Mouse (Mus musculus): ENCODE measurements around the gene Gm49373. TPM values are rescaled to one million over a fixed set of nuclear protein-coding genes. Genes with fewer than 3 reads are reported as not detected.

Gm49373 gene
- total and polyA plus RNA-seq, 3 experiments = 0.60 to 1.5 (median 0.85) TPM

DNA sequence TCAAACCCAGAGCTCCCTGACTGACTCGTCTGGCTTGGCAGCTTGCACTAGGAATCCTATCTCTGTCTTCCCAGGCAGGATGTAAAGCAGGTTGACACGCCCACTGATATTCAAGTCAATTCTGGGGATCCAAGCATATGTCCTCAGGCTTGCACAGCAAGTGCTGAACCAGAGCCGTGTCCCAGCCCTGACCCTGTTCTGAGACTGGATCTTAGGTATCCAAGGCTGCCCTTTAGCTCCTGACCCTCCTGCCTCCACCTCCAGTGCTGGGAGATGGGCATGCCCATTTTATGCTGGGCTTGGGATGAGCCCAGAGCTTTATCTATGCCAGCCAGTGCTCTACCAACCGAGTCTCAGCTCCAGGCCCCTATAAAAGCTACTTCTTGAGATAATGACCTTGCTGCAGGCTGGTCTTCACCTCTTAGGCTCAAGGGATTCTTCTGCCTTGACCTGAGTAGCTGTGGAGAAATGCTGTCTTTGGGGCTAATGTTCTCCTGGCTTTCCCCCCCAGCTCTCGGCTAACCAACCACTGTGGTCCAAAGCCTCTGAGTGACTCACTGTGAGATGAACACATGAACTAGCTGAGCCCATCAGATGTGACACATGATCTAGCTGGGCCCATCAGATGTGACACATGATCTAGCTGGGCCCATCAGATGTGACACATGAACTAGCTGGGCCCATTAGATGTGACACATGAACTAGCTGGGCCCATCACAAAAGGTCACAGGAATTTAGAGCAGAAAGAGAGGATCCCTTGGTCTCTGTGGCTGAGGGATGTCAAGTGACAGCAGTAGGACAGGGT lies 33.1 kb upstream of the Gm49373 start:
- Histone ChIP-seq H3K4me3 (replicated peaks in 1 of 3; ENCODE audit: low read depth in 2 of 3, low read length in 2 of 3, poor library complexity in 1 of 3) (no peak overlapping the region), H3K4me1 (ENCODE audit: control insufficient read depth in 1 of 2, insufficient read depth in 2 of 2) (peaks cover 19 to 49% of the 10 kb centered on the region in 2 experiments), H3K36me3 (replicated peaks in 1 of 2; ENCODE audit: control insufficient read depth in 1 of 2, insufficient read depth in 1 of 2, low read length in 1 of 2) (peaks cover 65 to 83% of the 10 kb centered on the region in 2 experiments), H3K27me3 (replicated peaks) (no peaks in the 10 kb centered on the region), H3K4me2 (ENCODE audit: insufficient read depth, low read depth, poor library complexity, severe bottlenecking) (no peak overlapping the region), H3K9me3 (replicated peaks; ENCODE audit: low read length) (no peaks in the 10 kb centered on the region), H3K9ac (ENCODE audit: insufficient read depth, low read depth) (no peak overlapping the region), H3K79me2 (replicated peaks; ENCODE audit: control insufficient read depth, extremely low read depth, insufficient read depth, poor library complexity, severe bottlenecking) (no peaks in the 10 kb centered on the region), H3K27ac (ENCODE audit: insufficient read depth, low read depth) (no peak overlapping the region)
- no peak for DNase-seq (ENCODE audit: extremely low read depth)
- in situ Hi-C loops (cut with MboI; ENCODE audit: low pct_ligation_motif_present, low pct_unique_long_range_greater_than_20kb, low sequenced_read_pairs) (no loop called here), dilution Hi-C loops (cut with MboI; ENCODE audit: extremely low pct_ligation_motif_present, extremely low pct_unique_long_range_greater_than_20kb, low sequenced_read_pairs) (no loop called here)
- TF ChIP-seq RCOR1 (conservative IDR thresholded peaks at IDR 0.05; ENCODE audit: low read depth, low read length) (no peak), ZNF384 (IDR thresholded peaks at IDR 0.05; ENCODE audit: low read depth, low read length) (no peak)

DNA sequence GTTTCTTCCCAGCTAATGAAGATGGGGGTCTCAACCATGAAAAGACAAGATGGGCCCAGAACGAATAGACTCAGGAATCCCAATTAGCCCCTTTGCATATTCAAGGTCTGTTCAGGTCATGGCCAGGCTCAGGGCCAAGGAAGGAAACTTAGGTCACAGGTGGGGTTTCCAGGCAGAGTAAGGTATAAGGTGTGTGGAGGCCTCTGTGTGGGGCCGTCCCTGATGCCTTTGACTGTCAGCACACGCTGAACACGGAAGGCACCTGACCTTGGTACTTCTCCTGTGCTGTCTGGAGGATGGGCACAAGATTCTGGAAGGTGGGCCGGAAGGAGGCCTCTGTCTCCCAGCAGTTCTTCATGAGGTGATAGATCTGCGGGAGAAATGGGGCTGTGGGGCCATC lies 31.9 kb upstream of the Gm49373 start:
- Histone ChIP-seq H3K27ac (ENCODE audit: insufficient read depth, low read depth) (peak overlapping the region; percentile 72), H3K4me3 (replicated peaks in 1 of 3; ENCODE audit: low read depth in 2 of 3, low read length in 2 of 3, poor library complexity in 1 of 3) (no peak overlapping the region), H3K79me2 (replicated peaks; ENCODE audit: control insufficient read depth, extremely low read depth, insufficient read depth, poor library complexity, severe bottlenecking) (no peaks in the 10 kb centered on the region), H3K4me1 (ENCODE audit: control insufficient read depth in 1 of 2, insufficient read depth in 2 of 2) (peaks cover 23 to 61% of the 10 kb centered on the region in 2 experiments), H3K27me3 (replicated peaks) (no peaks in the 10 kb centered on the region), H3K4me2 (ENCODE audit: insufficient read depth, low read depth, poor library complexity, severe bottlenecking) (no peak overlapping the region), H3K9ac (ENCODE audit: insufficient read depth, low read depth) (no peak overlapping the region), H3K36me3 (replicated peaks in 1 of 2; ENCODE audit: control insufficient read depth in 1 of 2, insufficient read depth in 1 of 2, low read length in 1 of 2) (peaks cover 54 to 72% of the 10 kb centered on the region in 2 experiments), H3K9me3 (replicated peaks; ENCODE audit: low read length) (no peaks in the 10 kb centered on the region)
- in situ Hi-C loops (cut with MboI; ENCODE audit: low pct_ligation_motif_present, low pct_unique_long_range_greater_than_20kb, low sequenced_read_pairs) = no loop called here
- DNase-seq (ENCODE audit: extremely low read depth) = no peak
- TF ChIP-seq ZC3H11A (IDR thresholded peaks at IDR 0.05; ENCODE audit: low read depth, low read length) (no peak), MEF2A (IDR thresholded peaks at IDR 0.05; ENCODE audit: borderline replicate concordance, low read depth, low read length) (peak; percentile 82; the same call in 1 of the 2 replicates), TCF12 (IDR thresholded peaks at IDR 0.05; ENCODE audit: low read depth, low read length) (0 out of 2 replicates have a peak, but pooled peaks have one; percentile 52), HCFC1 (IDR thresholded peaks at IDR 0.05; ENCODE audit: low read depth, low read length) (no peak), ZMIZ1 (IDR thresholded peaks at IDR 0.05; ENCODE audit: low read depth, low read length) (no peak), JUN (IDR thresholded peaks at IDR 0.05; ENCODE audit: insufficient read depth, low read depth, low read length) (no peak), BHLHE40 (IDR thresholded peaks at IDR 0.05; ENCODE audit: low read depth, low read length) (peak; percentile 73), KAT2A (IDR thresholded peaks at IDR 0.05; ENCODE audit: insufficient replicate concordance, low read length) (no peak), NRF1 (IDR thresholded peaks at IDR 0.05; ENCODE audit: low read depth, low read length) (no peak), USF1 (IDR thresholded peaks at IDR 0.05; ENCODE audit: low read depth, low read length) (no peak), MAFK (IDR thresholded peaks at IDR 0.05; ENCODE audit: insufficient replicate concordance, low read length) (no peak), TBP (conservative IDR thresholded peaks at IDR 0.05; ENCODE audit: low read depth, low read length) (no peak), USF2 (conservative IDR thresholded peaks at IDR 0.05; ENCODE audit: low read depth, low read length) (no peak), PAX5 (IDR thresholded peaks at IDR 0.05; ENCODE audit: low read length) (no peak), EP300 (IDR thresholded peaks at IDR 0.05; ENCODE audit: low read length) (peak; percentile 34; the same call in 1 of the 2 replicates), MYC (IDR thresholded peaks at IDR 0.05; ENCODE audit: low read depth, low read length) (no peak), CHD1 (IDR thresholded peaks at IDR 0.05; ENCODE audit: low read depth, low read length) (no peak), ELF1 (IDR thresholded peaks at IDR 0.05; ENCODE audit: low read depth, low read length) (peak; percentile 47; the same call in 1 of the 2 replicates), POLR2A (IDR thresholded peaks at IDR 0.05; ENCODE audit: low read depth, low read length) (no peak), MAZ (IDR thresholded peaks at IDR 0.05; ENCODE audit: low read depth, low read length) (no peak), MAX (IDR thresholded peaks at IDR 0.05; ENCODE audit: low read length) (no peak), NELFE (IDR thresholded peaks at IDR 0.05; ENCODE audit: low read depth, low read length) (no peak), UBTF (IDR thresholded peaks at IDR 0.05; ENCODE audit: low read depth, low read length) (no peak)
- dilution Hi-C loops (cut with MboI; ENCODE audit: extremely low pct_ligation_motif_present, extremely low pct_unique_long_range_greater_than_20kb, low sequenced_read_pairs) = no loop called here

Data from CH12.LX (cell line).